Comparison of ENCODE assay signal across 14 mouse cellular contexts in the genomic region with DNA sequence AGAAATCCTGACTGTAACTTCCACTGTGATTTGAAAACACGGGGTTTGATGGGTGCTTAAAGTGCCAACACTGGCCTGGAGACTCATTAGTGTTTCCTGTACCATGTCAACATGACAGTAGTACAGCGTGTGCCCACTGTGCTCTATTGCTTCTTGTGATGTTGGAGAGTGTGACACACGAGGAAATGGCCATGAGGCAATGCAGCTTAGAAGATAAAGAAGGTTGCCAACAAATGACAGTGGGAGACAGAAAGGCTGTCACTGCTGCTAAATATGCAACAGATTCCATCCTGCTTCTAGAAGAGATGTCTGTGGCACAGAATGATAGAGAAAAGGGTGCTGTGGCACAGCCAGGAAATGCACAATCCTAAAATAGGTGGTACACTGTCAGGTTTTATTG. TPM values are rescaled to one million over a fixed set of nuclear protein-coding genes. Genes with fewer than 3 reads are reported as not detected.
"Had no signal": no experiment of that assay in that cellular context is flagged by ENCODE, and none has a peak within 500 bp of the region (broad histone marks: within the 10 kb centered on the region; RNA-seq: fewer than 3 reads in every experiment).

No protein-coding gene starts in this region.

- H3K4me2 ChIP-seq: limb, embryonic 13.5 days; midbrain, embryonic 13.5 days; neural tube, embryonic 15.5 days had no signal

- H3K27me3 ChIP-seq: limb, embryonic 13.5 days; midbrain, embryonic 13.5 days; neural tube, embryonic 15.5 days had no signal

- ATAC-seq: midbrain, embryonic 13.5 days had no signal

- H3K9ac ChIP-seq: limb, embryonic 13.5 days; liver, embryonic 14.5 days; midbrain, embryonic 13.5 days; neural tube, embryonic 15.5 days had no signal

- H3K9me3 ChIP-seq: limb, embryonic 13.5 days; midbrain, embryonic 13.5 days; neural tube, embryonic 15.5 days had no signal

- DNase-seq: kidney, postnatal 10 days; kidney, postnatal 4 days; left cerebral cortex, postnatal 4 days; lung, adult 18-20 months; right cerebral cortex, postnatal 4 days; spleen, adult 18-20 months; thymus, adult 18-20 months; thymus, postnatal 14 days had no signal

- H3K36me3 ChIP-seq: limb, embryonic 13.5 days; midbrain, embryonic 13.5 days; neural tube, embryonic 15.5 days had no signal

- H3K27ac ChIP-seq: limb, embryonic 13.5 days; liver, embryonic 14.5 days; midbrain, embryonic 13.5 days; neural tube, embryonic 15.5 days had no signal

- H3K4me3 ChIP-seq: limb, embryonic 13.5 days; midbrain, embryonic 13.5 days; myocyte; neural tube, embryonic 15.5 days had no signal

- H3K4me1 ChIP-seq: limb, embryonic 13.5 days; midbrain, embryonic 13.5 days; neural tube, embryonic 15.5 days had no signal

RNA-seq across cellular contexts. Expression of a gene that starts 6.7 kb away (rescaled TPM):
- total RNA-seq: megakaryocyte-erythroid progenitor cell, adult 5-6 weeks had no signal
